Mouse (Mus musculus): ENCODE results near the gene Smarcd3.

Smarcd3 gene

DNA sequence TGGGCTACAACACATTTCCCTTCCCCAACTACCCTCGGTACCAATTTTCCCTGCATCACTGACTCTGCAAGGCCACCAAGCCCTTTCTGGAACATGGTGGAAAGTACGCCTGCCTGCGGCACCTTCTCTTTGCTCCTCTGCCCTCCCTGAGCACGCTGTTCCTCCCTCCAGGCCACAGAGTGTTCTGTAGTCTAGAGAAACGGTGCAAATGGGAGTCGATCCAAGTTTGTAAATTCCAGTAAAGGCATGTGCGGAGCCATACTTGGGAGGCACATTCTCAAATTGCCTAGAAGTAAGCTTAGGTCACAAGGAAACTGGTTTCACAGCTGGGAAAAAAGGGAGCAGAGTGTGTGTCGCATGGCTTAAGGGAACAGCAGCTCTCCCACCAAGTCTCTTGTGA, 4.1 kb downstream of the Smarcd3 start:
- DNase-seq (ENCODE audit: low spot score): no peak

DNA sequence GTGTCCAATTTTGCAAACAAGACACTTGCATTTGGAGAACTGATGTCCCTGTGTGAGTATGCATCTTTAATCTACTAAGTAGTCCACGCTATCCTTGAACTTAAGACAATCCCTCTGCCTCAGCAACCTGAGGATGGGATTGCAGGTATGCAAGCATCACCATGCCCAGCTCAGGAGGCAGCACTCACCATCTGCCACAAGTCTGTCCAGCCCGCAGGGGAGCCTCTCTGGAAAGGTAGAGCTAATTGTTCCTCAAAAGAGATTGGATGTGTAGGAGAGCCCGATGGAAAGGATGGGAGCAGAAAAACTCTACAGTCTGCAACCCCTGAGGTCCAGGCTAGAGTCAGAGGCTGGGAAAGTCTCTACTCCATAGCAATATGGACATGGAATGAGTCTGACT, 5.3 kb downstream of the Smarcd3 start:
- DNase-seq (ENCODE audit: low spot score): no peak

DNA sequence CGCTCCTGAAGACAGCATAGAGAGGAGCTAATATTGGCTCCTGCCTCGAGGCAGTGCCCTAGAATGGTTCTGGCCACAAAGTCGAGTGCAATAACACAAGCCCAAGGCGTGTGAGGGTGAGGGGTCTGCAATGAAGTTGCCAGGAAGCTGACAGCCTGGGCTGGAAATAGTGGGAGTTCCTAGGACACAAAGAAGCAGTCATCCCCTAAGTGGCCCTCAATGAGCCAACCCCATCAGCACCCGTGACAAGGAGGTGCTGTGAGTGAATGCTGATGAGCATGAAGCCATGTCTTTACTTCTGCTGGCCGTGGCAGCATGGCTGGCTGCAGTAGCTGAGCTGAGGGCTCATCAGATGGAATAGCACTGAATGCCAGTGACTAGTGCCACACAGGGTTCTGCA, 9.1 kb downstream of the Smarcd3 start:
- no peak for DNase-seq (ENCODE audit: low spot score)

- DNase-seq (ENCODE audit: low spot score): no peak
These were observed 11.9 kb downstream of the Smarcd3 start for GRCm38 (mm10) chr5:24612302-24612649.

DNA sequence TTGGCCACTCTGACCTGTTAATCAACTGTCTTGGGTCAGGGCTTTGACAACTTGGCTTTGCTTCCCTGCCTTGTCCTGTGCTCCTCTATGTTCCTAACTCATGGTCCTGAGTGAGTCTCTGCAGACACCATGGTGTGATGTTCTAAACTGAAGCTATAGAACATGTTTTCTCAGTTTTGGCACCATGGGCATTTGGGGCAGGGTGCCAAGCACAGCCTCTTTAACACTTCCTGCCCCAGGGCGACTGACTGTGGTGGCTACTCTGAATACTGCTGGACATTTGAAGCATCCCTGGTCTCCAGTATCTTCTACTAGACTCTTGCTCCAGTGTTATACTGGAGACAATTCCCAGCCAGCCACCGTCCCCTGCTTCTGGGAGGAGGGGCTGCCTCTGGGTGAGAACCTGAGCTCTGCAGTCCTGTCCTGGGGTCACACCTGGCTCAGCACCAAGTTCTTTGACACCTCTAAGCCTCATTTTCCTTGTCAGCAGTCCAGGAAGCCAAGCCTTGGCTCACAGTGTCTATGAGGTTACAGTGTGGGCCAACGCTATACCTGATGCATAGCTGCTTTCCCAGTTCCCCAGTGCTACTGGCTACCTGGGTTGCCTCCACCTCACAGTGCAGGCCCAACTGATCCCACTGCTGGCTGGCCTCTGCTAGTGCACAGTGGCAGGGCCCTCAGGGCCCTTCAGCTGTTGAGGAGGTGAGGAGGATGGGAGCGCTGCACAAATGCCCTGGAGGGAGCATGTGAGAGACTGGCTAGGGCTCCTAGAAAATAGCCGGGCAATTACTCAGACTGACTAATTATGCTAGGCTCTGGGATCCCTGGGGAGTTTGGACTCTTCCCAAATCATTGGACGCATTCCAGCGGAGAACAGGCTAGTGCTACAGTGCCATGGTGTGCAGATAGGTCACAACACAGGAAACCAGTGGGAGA, 12.6 kb downstream of the Smarcd3 start:
- DNase-seq (ENCODE audit: low spot score): no peak

DNA sequence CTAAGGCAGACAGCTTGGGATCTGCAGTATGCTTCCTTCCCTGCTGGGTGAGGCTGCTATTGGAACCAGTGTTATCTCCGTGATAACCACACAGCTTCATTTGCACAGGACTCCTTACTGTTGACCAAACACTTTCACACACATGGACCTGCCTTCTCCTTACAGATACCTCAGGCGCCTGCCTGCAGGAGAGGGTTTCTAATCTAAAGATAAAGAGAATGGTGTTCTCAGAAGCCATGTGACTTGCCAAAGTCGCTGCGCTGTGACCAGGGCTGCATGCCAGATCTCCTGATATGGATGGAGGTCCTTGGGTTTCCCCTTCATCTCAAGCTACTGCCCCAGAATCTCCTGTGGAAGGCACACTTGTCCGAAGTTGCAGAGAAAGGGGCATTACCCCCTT, 14.8 kb downstream of the Smarcd3 start:
- DNase-seq (ENCODE audit: low spot score): no peak

- DNase-seq (ENCODE audit: low spot score): no peak
These were observed 18.1 kb downstream of the Smarcd3 start for GRCm38 (mm10) chr5:24605980-24606665.

DNA sequence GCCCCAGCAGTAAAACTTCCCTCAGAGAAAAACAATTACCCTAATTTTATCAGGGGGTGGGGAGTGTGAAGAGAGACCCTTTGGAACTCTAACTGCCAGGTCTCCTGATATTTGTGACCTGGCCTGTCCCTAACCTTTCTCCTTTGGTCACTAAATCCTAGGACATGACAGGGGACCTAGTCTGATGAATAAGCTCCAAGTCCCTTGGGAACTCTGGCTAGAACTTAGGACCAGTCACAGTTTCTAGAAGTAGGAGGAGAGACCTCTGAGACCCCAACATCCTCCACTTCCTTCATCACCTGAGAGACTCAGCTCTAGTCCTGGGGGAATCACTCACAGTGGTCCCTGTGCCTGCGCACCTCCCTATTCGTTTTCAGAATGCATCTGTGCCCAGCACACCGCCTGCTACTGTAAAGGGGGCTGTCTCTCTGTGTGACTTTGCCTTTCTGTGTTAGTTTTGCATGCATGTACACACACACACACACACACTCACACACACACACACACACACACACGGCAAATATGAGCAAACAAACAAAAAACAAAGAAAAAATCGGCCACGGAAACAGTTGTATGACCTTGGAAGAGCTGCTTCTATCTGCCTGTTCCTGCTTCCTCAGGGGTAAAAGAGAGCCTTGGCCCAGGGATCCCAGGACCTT, 18.8 kb downstream of the Smarcd3 start:
- DNase-seq (ENCODE audit: low spot score): peak; percentile 14

GRCm38 (mm10) chr5:24604656-24605100, 19.5 kb downstream of the Smarcd3 start:
- DNase-seq (ENCODE audit: low spot score): peak; percentile 92

- DNase-seq (ENCODE audit: low spot score): no peak
These were observed 20.0 kb downstream of the Smarcd3 start for GRCm38 (mm10) chr5:24604080-24604655.

DNA sequence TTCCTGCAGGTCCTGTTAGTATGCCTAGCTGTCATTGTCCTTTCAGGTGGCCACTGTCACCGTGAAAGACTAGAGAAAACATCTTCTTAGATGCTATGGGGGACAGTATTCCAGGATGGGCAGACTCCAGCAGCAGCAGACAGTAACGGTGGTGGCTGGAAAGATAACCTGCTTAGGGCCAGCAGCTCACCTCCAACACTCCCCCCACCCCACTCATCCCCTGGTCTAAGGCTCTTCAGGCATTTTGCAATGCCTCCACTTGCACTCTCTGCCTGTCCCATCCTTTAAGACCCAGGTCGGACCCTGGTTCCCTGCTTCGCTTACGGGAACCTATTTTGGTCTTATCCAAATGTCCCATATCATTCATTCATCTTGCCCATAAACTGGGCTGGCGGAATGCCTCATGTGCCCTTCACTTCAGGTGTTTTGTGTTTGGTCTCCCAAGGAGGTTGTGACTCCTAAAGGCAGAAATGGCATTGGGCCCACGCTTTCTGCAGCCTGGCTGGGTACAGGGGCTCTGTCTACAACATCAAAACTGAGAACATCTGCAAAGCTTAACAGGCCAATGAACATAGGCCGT, 20.7 kb downstream of the Smarcd3 start:
- DNase-seq (ENCODE audit: low spot score): no peak

- DNase-seq (ENCODE audit: low spot score): peak; percentile 87
These were observed 21.4 kb downstream of the Smarcd3 start for GRCm38 (mm10) chr5:24602751-24603343.

DNA sequence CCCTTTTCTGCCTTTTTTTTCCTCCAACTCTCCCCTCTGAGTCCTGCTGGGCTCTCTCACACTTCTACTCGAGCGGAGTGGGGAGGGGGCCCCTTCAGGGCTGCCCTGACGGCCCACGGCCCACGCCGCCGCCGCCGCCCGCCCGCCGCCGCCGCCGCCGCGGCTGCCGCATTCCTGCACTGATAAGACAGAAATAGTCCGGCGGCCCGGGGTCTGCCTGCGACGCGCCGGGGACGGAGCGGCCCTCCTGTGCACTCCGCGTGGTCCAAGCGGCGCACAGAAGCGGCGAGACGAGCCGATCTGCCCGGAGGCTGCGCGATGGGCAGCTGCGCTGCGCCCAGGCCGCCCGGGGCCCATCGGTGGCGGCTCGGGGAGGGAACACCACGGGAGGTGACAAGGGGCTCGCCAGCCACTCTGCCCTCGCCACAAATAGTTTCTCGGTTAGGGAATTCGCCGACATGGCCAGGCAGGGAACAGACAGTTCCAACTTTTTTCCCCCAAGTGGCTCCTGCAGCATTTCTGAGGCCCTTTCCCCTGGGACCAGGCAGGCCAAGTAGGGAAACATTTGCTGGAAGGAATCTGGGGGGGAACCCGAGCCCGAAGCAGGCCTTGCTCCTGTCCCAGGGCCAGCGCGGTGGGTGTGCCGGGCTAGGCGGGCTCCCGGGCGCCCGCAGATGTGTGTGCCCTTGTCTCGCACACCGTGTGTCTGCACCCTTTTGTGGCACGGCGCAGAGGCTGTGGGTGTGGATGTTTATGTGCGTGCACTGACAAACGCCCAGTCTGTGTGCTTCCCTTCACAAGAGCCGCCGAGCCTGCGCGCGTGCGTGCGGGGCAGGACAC, 22.1 kb downstream of the Smarcd3 start:
- DNase-seq (ENCODE audit: low spot score): peak; percentile 82

DNA sequence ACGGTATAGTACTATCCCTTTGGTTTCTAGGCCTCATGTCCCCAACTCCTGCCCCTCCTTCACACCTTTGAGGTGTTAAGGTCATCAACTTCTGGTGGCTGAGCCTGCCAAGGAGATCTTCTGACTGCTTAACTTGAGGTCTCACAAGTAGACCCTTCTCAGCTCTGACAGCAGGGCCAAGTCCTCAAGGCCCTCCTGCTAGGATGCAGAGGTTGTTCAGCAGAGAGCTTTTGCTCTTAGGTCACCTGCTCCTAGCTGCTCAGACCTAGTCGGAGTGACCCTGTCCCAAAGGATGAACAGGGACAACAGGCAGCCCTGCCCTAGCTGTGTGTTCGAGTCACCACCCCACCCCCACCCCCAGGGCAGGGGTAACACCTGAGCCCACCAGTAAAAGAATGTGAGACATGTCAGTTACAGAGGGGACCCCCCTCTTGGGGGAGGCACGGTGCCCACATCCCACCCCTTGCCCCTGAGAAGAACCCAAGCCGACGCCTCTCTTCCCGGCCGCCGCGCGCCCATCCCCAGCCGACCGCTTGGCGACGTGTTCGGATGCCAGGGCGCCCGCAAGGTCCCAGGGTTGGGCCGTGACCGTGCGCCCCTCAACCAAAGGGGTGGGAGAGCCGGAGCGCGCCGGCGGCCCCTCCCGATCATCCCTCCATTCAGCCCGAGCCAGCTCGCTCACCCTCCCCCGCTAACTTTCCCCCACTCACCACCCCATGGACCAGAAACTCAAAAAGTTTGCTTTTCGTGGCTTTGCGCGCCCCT, 23.0 kb downstream of the Smarcd3 start:
- DNase-seq (ENCODE audit: low spot score): peak; percentile 59

- no peak for DNase-seq (ENCODE audit: low spot score)
These were observed 24.0 kb downstream of the Smarcd3 start for GRCm38 (mm10) chr5:24600236-24600635.

DNA sequence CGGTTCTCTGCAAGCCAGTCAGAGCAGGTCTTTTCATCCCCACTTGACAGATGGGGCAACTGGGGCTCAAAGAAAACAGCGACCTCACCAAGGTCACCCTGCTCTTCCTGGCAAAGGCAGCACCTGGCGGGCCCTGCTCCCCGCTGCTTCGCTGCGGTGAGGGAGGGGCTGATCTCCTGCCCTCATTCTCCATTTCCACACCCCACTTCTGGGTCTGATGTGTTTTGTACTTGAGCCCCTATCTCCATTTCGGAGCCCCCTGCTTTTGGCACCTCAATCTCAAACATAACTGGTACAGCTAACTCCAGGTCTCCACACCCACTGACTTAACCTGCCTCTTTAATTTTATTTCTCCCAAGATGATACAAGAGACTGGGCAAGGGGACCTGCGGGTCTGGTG, 25.1 kb downstream of the Smarcd3 start:
- no peak for DNase-seq (ENCODE audit: low spot score)

GRCm38 (mm10) chr5:24598570-24599006, 25.6 kb downstream of the Smarcd3 start:
- DNase-seq (ENCODE audit: low spot score): peak; percentile 73

- no peak for DNase-seq (ENCODE audit: low spot score)
These were observed 26.2 kb downstream of the Smarcd3 start for GRCm38 (mm10) chr5:24597901-24598569.

DNA sequence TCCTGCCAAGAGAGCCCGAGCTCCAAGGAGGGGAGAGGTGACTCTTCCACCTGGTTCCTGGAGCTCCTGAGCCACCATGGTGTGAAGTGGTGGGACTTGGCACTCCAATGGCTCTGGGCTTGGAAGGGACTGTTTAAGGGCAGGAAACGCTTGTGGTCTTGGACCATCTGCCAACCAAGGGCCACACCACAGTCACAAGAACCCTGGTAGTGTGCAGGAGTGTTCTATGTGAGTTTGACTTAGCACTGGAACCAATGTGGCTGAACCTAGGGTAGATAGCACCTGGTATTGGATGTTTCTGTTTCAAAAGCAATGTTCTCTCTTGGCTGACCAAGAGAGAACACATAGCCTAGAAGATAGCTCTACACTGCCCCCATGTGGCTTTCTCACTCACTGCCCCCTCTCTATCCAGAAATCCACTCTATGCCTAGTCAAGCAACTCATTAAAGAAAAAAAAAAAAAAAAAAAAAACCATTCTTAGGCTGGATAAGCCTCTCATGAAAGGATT, 26.9 kb downstream of the Smarcd3 start:
- DNase-seq (ENCODE audit: low spot score): peak; percentile 59

Data from ovary, postnatal 36 days (tissue).